Mouse (Mus musculus) spleen, adult 2 months (tissue): Measurements from ENCODE around the gene Ovca2.

Experiments
- CTCF ChIP-seq: fragments of 200-500 bp; IDR thresholded peaks from 2 replicates; pipeline ENCODE4 v1.5.1; 2011; ENCODE audit warnings: mild to moderate bottlenecking, inconsistent platforms; ENCODE audit not compliant: insufficient read depth, insufficient read length, insufficient replicate concordance; ENCODE audit errors: extremely low read depth
- POLR2A ChIP-seq: fragments of 200-500 bp; IDR thresholded peaks from 2 replicates; pipeline ENCODE4 v1.6.1; 2011; ENCODE audit warnings: low read depth, low read length, inconsistent platforms

DNA sequence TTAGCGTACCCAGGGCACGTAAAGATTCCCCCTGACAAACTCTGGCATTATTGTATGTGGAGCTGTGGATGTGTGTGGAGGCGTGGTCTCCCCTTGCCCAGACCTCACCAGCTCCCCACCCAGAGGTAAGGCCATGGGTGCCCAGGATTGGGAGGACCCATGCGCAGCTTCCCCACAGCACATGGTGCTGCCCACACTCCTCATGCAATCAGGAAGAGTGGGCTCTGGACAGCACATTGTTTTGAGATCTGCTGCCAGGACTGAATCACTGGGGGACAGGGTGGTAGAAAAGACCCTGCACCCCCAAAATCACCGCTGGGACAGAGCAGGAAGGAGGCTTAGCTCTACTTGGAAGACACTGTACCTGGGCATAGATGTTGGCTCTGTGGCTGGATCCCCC, 5.9 kb upstream of the Ovca2 start:
- TF ChIP-seq CTCF (no peak), POLR2A (no peak)
